Mouse (Mus musculus) yolk sac, embryonic 10.5 days (tissue): ENCODE results near the gene Ptpn6.
A peak's percentile ranks its signal among the peaks of the same experiment; 100 is the strongest.

Experiments
- DNase-seq: peaks from one replicate; pipeline ENCODE4 v3.0.0-alpha.2; 2017; ENCODE audit warnings: low spot score

Gene Ptpn6

DNA sequence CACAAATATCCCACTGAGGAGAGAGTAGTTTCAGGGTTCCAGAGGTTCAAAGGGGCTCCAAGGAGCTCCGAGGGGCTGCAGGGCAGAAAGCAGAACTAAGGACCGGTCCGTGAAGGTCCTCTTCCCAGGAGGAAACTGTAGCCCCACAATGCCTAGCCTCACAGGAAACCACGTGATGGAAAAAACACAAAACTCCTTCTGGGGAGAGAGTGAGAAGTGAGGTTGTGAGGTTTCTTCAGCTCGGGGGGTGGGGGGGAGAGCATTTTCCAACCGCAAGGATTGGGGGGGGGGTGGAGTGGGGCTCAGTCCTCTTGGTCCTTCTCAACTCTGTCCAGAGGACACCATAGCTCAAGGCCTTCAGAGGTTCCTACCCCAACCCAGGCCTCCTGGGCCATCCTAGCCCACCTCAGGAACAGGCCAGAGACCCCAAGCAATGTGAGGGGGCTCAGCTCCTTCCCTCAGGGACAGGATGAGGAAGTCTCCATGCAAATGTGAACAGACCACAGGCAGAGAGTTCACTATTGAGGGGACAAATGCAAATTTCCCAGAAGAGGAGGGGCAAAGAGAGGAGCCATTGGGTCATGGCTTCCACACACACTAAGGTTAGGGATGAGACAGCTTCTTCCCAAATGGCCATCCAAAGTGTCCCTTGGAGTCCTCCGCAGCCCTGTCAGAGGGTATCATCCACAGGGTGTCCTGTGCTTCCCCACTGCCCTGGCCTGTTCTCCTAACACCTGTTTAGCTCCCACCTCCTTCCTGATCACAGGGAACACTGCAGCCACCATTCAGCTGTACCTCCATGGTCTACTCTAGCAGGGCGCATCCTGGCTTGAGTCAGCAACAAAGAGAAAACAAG is 8.4 kb downstream of the Ptpn6 start:
- no peak for DNase-seq

DNA sequence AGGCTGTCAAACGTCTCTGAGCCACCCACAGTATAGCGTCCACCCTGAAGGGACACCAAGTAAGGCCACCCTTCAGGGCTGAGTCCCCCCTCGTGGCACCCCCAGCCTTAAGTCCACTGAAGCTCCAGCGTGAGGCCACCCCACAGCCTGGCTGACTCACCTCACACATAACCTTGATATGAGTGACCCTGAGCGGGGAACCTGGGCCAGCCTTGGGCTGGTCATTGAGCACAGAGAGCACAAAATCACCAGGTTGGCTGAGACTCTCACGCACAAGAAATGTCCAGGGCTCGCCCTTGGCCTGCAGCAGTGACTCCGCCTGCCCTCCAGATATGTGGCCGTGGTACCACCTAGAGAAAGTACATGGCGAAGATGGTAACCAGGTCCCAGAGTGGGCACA is 9.9 kb downstream of the Ptpn6 start:
- no peak for DNase-seq

DNA sequence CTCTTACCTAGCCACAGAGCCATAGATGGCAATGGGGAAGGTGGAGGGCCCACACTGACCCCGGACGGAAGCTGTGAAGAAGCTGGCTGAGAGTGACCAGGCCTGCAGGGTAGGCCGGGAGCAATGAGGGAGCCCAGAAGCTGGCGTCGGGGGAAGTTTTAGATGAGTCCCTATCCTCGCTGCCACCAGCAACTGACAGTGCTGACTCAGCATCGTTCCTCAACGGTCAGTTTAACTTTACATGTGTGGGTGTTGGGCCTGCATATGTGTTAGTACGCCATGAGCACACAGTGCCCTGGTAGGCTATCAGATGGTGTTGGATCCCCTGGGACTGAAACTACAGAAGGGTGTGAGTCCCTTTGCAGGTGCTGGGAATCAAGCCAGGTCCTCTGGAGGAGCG is 14.0 kb downstream of the Ptpn6 start:
- no peak for DNase-seq

DNA sequence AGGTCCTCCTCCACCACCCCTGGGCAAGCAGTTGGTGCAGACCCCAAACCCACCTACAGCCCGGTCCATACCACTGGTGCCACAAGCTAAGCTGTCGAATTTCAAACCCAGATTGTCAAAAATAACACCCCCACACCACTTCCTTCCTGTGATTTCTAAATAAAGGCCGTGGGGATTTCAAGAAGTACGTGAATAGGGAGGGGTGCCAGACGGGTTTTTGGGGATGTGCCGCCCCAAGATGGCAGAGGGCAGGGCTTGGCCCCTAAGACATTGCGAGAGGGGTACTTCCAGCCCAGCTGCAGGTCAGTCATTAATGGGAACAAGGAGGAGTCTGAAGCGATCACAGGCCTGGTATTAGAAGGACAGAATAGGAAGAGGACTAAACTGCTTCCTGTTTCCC is 15.0 kb downstream of the Ptpn6 start:
- no peak for DNase-seq

DNA sequence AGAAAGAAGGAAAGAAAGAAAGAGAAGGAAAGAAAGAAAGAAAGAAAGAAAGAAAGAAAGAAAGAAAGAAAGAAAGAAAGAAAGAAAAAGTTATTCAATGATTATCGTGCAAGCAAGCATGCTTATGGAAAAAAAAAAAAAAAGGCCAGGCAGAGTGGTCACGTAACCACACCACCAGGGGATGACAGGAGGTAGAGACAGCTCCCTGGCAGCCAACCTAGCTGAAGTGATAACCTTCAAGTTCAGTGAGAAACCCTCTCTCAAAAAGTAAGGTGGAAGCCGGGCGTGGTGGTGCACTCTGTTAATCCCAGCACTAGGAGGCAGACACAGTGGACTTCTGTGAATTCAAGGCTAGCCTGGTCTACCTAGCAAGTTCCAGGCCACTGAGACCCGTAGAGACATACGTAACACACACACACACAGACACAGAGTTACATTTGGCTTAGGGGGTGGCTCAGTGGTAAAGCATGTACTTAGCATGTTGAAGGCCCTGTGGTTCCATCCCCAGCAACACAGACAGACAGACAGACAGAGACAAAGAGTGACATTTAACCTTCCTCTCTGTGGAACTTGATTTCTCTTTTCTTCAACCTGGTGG is 15.5 kb downstream of the Ptpn6 start:
- DNase-seq = no peak

DNA sequence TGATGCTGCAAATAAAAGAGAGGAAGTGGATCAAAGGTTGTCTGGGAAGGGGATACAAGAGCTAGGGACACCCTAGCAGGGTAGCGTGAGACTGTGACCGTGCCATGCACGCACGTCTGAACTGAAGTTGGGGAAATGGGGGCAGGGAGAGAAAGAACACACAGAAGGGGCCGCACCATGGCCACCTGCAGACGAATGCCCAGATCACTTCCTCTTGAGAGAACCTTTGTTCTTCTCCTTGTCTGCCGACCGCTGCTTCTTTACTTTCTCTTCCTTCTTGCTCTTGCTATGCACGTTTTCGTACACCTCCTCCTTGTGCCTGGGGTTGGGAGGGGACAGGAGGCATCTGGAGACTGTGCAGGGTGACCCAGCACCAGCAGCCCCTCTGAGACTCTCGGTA is 17.6 kb downstream of the Ptpn6 start:
- DNase-seq = no peak

DNA sequence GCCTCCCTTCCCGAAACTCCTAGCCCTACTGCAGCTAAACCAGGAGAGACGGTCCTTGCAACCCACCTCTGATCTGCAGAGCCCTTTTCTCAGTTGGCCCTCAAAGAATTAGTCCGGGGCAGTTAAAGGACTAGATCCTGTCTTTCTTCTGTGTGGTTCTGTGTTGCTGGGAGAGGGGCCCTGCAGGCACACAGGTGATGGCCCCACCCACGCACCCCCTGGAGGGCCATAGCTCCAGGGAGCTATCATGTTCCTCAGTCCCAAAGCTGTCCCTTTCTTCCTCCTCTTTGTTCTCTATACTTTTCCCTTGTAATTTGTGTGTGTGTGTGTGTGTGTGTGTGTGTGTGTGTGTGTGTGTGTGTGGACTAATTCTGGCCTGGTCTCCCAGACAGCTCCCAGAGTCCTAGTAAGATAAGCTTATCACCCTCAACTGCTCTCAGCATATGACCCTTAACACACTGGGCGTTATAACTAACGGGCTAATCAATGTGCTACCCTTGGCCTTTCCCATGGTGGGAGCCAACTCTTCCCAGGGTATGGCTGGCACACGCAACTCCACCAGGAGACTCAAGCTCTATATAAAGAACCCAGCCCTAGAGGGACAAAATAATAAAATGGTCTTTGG is 19.0 kb downstream of the Ptpn6 start:
- DNase-seq = no peak

DNA sequence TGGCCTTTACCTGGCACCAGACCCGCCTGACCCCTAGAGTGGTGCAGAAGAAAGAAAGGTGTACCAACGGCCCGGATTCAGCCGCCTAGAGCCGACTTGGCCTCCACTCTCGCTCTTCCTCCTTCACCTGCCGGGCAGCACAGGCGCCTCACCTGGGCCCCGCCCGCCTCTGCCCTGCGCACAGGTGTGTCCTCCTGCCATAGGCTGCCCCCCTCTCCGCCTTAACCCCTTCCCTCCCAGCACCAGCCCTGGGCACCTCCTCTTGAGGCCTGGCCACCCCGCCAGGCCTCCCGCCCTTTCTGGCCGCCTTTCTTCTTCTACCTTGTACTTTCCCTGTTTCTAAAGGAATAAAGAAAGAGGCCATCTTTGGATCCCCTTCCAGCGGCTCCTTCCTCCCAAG is 19.8 kb downstream of the Ptpn6 start:
- DNase-seq = peak; percentile 86

DNA sequence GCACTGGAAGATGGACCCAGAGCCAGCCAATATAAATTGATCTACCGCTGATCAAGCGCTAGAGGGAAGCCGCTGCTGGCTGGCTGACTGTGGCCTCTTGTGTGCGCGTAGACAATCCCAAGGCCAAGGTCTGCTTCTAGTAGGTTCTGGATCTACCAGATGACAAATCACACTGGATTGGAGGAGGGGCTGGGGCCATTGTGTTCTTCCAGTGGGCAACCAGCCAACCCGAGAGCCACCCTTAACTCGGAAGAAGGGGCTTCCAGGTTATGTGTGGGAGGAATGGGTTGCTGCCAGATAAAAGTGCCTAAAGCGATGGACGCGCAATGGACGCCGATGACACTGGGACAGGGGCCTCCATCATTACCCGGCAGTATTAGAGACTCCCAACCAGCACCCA is 20.5 kb downstream of the Ptpn6 start:
- DNase-seq = no peak

DNA sequence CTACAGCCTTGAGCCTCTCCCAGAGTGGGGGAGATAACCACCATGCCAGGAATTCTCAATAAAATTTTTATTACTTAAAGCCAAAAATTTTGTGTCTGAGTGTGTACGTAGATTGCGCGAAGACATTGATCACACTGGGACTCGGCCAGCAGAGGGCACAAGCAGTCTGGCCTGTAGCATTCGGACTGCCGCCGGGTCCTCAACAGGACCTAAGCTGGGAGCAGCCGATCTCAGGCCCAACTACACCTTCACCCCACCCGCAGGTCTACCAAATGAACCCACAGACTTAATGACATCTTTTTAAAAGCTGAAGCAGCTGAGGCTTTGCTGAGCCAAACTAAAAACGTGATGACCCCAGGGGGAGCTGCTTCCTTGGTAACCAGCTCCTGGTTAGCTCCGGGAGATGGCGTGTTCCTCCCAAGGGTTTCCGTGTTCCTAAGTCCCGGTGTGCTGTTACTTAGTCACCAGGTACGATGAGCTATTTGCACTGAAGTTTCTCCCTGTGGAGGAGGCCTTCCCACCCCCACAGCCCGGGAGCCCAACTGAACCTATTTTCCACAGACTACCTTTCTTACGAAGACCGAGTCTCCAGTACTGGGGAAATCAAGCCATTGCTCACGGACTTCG is 21.5 kb downstream of the Ptpn6 start:
- peak; percentile 77 for DNase-seq

DNA sequence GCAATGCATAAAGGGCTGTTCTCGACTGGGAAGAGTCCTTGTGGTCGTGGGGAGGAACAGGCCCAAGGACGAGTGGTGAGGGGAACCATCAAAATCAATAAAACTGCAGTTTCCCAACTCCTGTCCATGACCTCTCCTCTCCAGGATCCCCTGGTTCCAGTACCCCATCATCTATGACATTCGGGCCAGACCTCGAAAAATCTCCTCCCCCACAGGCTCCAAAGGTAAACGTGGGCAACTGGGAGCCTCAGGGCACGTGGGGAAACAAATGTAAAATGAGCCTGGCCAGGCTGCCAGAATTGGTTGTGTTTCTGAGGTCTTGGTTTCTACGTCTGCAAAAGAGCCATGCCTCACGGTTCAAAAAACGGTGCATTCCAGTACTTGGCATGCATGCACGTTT is 25.6 kb downstream of the Ptpn6 start:
- DNase-seq = no peak

DNA sequence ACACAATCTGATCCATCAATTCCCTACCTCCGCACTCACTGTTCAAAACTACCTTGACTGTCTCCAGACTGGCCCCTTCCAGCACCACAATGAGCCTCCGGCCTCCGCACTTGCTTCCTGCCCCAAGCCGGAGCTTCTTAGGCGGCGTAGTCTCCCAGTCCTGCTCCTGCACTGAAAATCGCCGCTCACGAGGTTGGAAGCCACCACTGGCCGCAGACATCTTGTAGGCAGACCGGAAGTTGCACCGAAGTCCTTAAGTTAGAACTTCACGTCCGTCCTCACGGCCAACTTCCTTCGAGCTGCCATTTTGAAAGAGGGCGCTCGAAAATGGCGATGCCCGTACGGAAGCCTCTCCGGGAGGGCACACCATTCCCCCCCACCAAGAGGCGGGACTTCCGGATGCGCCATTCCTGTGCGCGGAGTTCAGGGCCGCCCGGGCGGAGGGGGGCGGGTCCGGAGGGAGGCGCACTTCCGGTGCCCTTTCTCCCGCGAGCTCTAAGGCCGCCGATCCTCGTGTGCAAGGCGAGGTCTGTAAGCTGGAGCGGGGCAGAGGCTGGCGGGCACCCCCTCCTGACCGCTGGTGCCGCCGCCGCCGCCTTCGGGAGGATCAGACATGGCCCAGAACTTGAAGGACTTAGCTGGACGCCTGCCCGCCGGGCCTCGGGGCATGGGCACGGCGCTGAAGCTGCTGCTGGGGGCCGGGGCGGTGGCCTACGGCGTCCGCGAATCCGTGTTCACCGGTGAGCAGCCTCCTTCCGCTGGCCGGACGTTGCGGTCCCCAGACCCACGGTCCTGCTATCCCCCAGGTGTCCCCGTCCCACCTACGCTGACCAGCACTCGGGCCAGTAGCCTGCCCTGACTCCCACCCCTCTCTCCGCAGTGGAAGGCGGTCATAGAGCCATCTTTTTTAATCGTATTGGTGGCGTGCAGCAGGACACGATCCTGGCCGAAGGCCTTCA is 26.4 kb downstream of the Ptpn6 start, which contains the start of the genes Emg1 and Phb2:
Gene Emg1 (minus strand): TSS at position 355 of the 959 bp plus-strand sequence.
Gene Phb2 (plus strand): TSS at position 513 of the 959 bp plus-strand sequence.
- peak; percentile 98 for DNase-seq

DNA sequence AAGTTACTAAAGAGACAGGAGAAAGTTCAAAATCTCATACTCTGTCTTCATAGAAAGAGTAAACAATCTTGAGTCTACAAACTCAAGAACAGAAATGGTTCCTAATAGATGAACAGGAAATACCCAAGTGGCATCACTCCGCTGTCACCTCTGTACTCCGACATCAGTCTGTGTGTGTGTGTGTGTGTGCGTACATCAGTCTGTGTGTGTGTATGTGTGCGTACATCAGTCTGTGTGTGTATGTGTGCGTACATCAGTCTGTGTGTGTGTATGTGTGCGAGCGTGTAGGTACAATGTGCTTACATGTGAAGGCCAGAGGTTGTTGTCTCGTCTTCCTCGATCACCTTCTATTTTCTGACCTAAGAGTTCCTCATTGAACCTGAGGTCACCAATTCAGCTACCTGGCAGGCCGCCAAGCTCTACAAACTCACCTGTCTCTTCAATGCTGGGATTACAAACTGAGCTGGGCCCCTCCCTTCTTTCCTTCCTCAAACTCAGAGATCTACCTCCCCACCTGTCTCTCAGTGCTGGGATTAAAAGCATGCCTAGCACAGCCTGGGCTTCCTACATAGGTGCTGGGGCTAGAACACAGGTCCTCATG is 30.1 kb downstream of the Ptpn6 start:
- peak; percentile 66 for DNase-seq

DNA sequence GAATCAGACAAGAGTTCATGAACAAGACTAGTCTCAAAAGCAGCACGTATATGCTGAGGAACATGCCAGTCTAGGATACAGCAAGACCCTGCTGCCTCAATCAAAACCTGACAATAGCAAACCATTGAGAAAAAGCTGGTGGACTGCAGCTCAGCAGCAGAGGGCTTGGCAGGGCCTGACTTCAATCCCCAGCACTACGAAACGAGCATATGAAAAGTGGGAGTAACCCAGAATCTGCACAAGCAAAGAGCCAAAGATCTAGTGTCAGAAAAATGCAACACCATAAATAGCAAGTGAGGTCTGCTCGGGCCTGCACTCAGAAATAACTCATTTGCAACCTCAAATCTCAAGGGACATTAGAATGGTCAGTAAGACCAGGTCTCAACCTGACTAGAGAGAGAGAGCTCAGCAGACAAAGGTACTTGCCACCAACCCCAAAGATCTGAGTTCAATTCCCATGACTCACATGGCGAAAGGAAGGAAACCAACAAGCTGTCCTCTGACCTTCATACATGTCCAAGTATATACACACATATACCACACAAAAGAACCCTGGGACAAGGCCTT is 32.4 kb downstream of the Ptpn6 start:
- no peak for DNase-seq

DNA sequence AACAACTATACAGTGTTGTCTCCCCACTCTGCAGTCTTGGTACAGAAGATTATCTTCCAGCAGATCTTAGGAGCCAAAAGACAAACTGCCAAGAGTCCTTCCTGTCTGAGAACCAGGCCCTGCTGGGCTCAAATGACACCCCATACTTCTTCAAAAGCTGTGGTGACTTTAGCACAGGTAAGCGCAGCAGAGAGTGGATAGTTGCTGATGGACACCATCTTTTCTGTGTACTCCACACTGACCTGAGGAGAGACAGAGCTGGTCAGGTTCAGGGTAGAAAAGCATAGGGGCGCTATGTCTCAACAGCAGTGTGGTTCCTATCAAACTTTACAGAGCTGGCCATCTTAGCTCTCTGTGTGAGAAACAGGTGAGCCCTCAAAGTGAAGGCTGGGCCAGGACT is 34.1 kb downstream of the Ptpn6 start:
- no peak for DNase-seq

DNA sequence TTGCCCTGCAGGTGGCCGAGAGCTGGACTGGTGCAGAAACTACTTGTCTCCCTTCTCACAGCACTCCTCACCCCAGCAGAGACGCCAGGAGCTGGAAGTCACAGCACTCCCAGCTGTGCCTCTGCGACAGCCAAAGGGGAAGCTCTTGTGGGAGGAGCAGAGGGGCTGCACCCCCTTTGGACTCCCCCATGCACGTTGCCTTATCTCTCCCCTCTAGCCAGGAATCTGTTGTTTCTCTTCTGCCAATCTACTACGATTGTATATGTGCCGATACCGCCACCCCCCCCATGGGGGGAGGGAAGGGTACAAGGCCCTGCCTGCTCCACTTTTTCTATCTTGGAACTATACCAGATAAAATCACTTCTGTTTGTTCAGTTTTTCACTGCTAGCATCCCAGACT is 34.7 kb downstream of the Ptpn6 start:
- no peak for DNase-seq

DNA sequence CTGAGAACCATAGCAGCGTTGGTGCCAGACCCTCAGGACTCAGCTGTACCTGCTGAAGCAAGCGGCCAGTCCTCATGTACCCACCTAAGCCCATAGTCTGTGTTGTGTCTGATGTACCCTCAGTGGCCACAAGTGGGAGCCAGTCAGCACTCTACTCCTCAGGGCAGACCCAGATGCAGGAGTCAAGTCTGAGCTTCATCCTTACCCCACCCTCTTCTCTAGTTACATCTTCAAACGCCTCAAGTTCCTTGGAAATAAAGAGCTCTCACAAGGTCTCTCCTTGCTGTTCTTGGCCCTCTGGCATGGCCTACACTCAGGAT is 35.8 kb downstream of the Ptpn6 start:
- DNase-seq = peak; percentile 57

DNA sequence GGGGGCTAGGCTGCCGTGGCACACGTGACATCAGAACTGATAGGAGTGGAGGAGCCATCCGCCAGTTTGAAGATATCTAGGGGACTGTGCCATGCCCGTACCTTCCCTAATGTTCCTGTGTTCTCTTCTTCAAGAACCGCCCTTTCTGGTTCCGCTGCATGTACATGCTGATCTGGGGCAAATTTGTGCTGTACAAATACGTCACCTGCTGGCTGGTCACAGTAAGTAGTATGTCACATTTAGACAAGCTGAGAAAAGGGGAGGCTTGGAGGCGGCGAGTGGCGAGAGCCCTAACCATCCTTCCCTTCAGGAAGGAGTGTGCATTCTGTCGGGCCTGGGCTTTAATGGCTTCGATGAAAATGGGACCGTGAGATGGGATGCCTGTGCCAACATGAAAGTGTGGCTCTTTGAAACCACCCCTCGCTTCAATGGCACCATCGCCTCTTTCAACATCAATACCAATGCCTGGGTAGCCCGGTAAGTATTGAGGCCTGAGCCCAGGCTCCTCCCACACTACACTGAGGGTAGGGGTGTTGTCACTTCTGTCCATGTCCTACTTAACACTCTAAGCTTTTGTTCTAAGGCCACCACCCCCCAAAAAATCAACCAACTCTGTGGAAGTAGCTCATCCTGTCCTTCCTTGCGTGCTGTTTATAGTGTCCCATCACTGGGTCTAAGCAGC is 36.3 kb downstream of the Ptpn6 start:
- no peak for DNase-seq

DNA sequence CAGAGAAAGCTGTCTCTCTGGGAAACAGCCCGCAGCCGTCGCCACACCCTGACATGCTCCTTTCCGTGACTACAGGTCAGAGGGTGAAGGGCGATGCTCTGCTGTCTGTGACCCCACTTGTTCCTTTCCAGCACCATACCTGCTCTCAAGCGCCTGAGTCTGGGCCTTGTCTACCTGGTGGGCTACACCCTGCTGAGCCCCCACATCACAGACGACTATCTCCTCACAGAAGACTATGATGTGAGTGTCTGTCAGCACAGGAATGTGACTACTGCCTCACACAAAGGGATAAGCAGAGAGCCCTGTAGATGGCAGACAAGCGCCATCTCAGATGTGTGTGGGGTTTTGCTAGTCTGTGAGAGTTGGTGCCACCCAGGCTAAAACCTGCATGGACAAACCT is 37.2 kb downstream of the Ptpn6 start:
- DNase-seq = no peak

DNA sequence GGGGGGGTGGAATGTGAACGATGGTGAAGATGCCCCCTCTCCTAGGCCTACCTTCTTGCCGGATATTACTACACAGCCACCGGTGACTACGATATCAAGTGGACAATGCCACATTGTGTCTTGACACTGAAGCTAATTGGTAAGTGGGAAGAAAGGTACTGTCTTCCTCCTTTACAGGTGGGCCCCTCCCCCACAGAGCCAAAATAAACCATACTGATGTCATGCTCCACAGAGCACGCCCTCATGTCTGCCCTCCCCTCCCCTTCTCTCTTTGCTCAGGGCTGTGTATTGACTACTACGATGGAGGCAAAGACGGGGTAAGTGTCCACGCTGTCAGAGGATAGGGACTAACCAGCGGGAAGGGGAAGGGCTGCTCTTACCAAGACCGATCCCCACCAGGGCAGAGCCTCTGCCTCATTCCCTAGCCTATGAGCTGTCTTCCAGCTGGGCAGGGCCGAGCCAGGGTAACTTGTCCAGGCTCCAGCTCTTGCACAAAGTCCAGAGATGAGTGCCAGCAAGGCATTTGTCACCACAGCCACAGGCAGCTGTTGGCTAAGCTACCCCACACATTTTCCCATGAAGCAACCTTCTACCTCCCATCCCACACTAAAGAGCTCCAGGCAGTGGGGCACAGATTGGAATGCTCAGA is 38.4 kb downstream of the Ptpn6 start:
- no peak for DNase-seq
